Mouse (Mus musculus) liver, postnatal 0 days (tissue): ENCODE measurements at regions not wholly inside any gene's neighbourhood (a gene's known extent, or its start where the extent isn't known, plus 50 kb on each side); places are given as distances from the start of the nearest gene placed in this dataset.

ENCODE experiments used
- CTCF ChIP-seq: sonication (generic); IDR thresholded peaks from 2 replicates; pipeline ENCODE4 v1.5.1; 2016; ENCODE audit warnings: antibody characterized with exemption, low read depth
- EP300 ChIP-seq: IDR thresholded peaks from 2 replicates; pipeline ENCODE4 v1.6.1; 2016; ENCODE audit warnings: antibody characterized with exemption, low read depth, mild to moderate bottlenecking

DNA sequence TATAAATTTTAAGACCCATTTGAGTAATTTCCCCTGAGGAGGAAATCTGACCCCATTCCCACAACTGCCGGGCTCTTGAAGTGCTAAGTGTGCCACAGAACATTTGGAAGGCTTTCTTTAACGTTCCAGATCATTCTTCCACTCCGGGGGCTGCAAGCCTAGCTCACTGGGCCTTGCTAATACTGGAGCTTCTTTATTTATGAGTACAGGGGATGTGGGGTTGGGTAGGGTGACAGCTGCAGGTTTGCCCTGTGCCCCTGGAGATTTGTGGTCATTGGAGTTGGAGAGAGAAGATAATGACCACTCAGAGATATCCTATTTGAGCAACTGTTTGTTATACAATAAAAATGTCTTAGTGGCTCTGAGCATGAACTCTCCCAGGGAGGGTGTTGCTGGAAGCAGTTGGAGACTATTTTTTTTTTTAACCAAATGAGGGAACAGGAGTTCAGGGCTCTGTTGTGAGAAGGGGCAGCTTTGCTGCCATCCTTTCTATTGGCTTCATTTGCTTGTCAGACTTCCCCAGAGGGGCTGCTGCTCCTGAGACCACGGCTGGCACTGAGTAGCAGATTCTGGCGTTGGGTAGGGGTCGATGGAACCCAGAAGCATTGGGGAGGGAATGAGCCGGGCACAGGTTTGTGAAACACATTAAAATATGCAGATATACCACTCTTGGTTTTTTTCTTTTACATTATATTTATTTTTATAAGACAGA lies 249.0 kb downstream of the Ttll7 start:
- TF ChIP-seq EP300 (no peak), CTCF (no peak)
